In genomic region chr7:132894841-132895555, GRCm38 (mm10) we compare ENCODE assay signal across 10 mouse cellular contexts. TPM values are rescaled to one million over a fixed set of nuclear protein-coding genes. Genes with fewer than 3 reads are reported as not detected.
DNase-seq lines count a peak whose midpoint lies in the region; ATAC-seq and TF ChIP-seq lines count a peak whose summit lies in the region.
"Had no signal": no experiment of that assay in that cellular context is flagged by ENCODE, and none has a peak within 500 bp of the region (broad histone marks: within the 10 kb centered on the region; RNA-seq: fewer than 3 reads in every experiment).

No protein-coding gene starts in this region.

- ATAC-seq in granulocyte monocyte progenitor cell, adult 5-6 weeks (replicated peaks; ENCODE audit: poor library complexity, severe bottlenecking), result no peak

- H3K27ac ChIP-seq in thymus, adult 2 months (ENCODE audit: control insufficient read depth, insufficient read depth, low read length), result no peak overlapping the region
- H3K27ac ChIP-seq: kidney, postnatal 0 days; midbrain, embryonic 12.5 days had no signal

- no peaks in the 10 kb centered on the region for H3K36me3 ChIP-seq in thymus, adult 2 months (ENCODE audit: control insufficient read depth, insufficient read depth, low read length)
- H3K36me3 ChIP-seq: midbrain, embryonic 12.5 days had no signal

- TF ChIP-seq CTCF in thymus, adult 2 months (IDR thresholded peaks at IDR 0.05; ENCODE audit: borderline replicate concordance, control insufficient read depth, extremely low read depth, insufficient read depth, low read length, poor library complexity), result no peak

- no peaks in the 10 kb centered on the region for H3K4me1 ChIP-seq in thymus, adult 2 months (replicated peaks; ENCODE audit: control insufficient read depth, insufficient read depth, low read length)
- H3K4me1 ChIP-seq: midbrain, embryonic 12.5 days had no signal

- no peak overlapping the region for H3K4me3 ChIP-seq in thymus, adult 2 months (ENCODE audit: control insufficient read depth, insufficient read depth, low read length)
- H3K4me3 ChIP-seq: midbrain, embryonic 12.5 days had no signal

- H3K27me3 ChIP-seq in thymus, adult 2 months (ENCODE audit: control insufficient read depth, insufficient read depth, low read length), result no peaks in the 10 kb centered on the region
- H3K27me3 ChIP-seq: midbrain, embryonic 12.5 days had no signal

- peak; percentile 28 to 53 for DNase-seq in layer of hippocampus, adult 18-20 months (ENCODE audit: low spot score in 2 of 2)
- DNase-seq in layer of hippocampus, postnatal 25 days (ENCODE audit: extremely low spot score in 1 of 2, low spot score in 1 of 2), result no peak
- peak; percentile 76 for DNase-seq in adrenal gland, postnatal 10 days
- peak; percentile 67 to 74 for DNase-seq in cerebellum, postnatal 25 days
- DNase-seq in lung, postnatal 14 days, result peak; percentile 45
- no peak for DNase-seq in left cerebral cortex, adult 8-10 months (ENCODE audit: low spot score in 2 of 2)
- DNase-seq in thymus, adult 2 months, result no peak

- no peak for TF ChIP-seq POLR2A in thymus, adult 2 months (IDR thresholded peaks at IDR 0.05; ENCODE audit: control insufficient read depth, extremely low read depth, insufficient read depth, low read length, poor library complexity)

- 91% methylated on average over 7 of the region's 7 CpGs for WGBS in thymus, adult 2 months

RNA-seq across cellular contexts. Expression of gene Zranb1, which starts 35.9 kb away (rescaled TPM):
- total RNA-seq in layer of hippocampus, adult 18-20 months (2021), result 10 to 100 TPM; 42.9 to 43.3 TPM
- total RNA-seq in layer of hippocampus, postnatal 25 days (2021), result 10 to 100 TPM; 38.4 to 41.6 TPM
- 10 to 100 TPM; 33.7 to 37.9 TPM for total RNA-seq in adrenal gland, postnatal 10 days (2021)
- total RNA-seq in granulocyte monocyte progenitor cell, adult 5-6 weeks (2014; fragmentation: Nextera tagmentation), result 18.8 and 21.6 TPM in 2 replicates
- 46.8 and 70.1 TPM in 2 replicates for total RNA-seq in granulocyte monocyte progenitor cell, adult 5-6 weeks (2017)
- total RNA-seq in left cerebral cortex, adult 8-10 months (2022), result 10 to 100 TPM; 43.8 to 55.4 (median 47.9) TPM
- 8.5 TPM in 2 replicates for polyA plus RNA-seq in thymus, adult 2 months (2012; rRNA removed)

RNA-seq across cellular contexts. Expression of gene Abraxas2, which starts 36.0 kb away (rescaled TPM):
- 10 to 100 TPM; 26.6 to 27.8 TPM for total RNA-seq in layer of hippocampus, adult 18-20 months (2021)
- 10 to 100 TPM; 25.5 to 27.0 TPM for total RNA-seq in layer of hippocampus, postnatal 25 days (2021)
- 10 to 100 TPM; 31.3 to 33.3 TPM for total RNA-seq in adrenal gland, postnatal 10 days (2021)
- 43.0 and 44.0 TPM in 2 replicates for total RNA-seq in granulocyte monocyte progenitor cell, adult 5-6 weeks (2014; fragmentation: Nextera tagmentation)
- 36.1 and 40.2 TPM in 2 replicates for total RNA-seq in granulocyte monocyte progenitor cell, adult 5-6 weeks (2017)
- total RNA-seq in left cerebral cortex, adult 8-10 months (2022), result 10 to 100 TPM; 28.0 to 31.7 (median 29.1) TPM
- polyA plus RNA-seq in thymus, adult 2 months (2012; rRNA removed), result 12.7 and 12.8 TPM in 2 replicates

RNA-seq across cellular contexts. Expression of gene Eef1akmt2, which starts 42.5 kb away (rescaled TPM):
- 10 to 100 TPM; 33.4 to 33.9 TPM for total RNA-seq in layer of hippocampus, adult 18-20 months (2021)
- 10 to 100 TPM; 29.1 to 38.7 TPM for total RNA-seq in layer of hippocampus, postnatal 25 days (2021)
- total RNA-seq in adrenal gland, postnatal 10 days (2021), result 10 to 100 TPM; 20.9 to 27.4 TPM
- 22.1 and 26.8 TPM in 2 replicates for total RNA-seq in granulocyte monocyte progenitor cell, adult 5-6 weeks (2014; fragmentation: Nextera tagmentation)
- total RNA-seq in granulocyte monocyte progenitor cell, adult 5-6 weeks (2017), result 51.4 and 61.2 TPM in 2 replicates
- 10 to 100 TPM; 34.1 to 38.8 (median 37.0) TPM for total RNA-seq in left cerebral cortex, adult 8-10 months (2022)
- polyA plus RNA-seq in thymus, adult 2 months (2012; rRNA removed), result 7.0 and 8.7 TPM in 2 replicates

Comparison
In these comparisons a context has a peak if more than half of its experiments do, and no peak if none do; other contexts are left out.
1. DNase-seq: peak in layer of hippocampus, adult 18-20 months (2 of 2), adrenal gland, postnatal 10 days (single experiment), cerebellum, postnatal 25 days (2 of 2) and lung, postnatal 14 days (single experiment); none in layer of hippocampus, postnatal 25 days (0 of 2), left cerebral cortex, adult 8-10 months (0 of 2) and thymus, adult 2 months (single experiment).